Mouse (Mus musculus) left cerebral cortex, postnatal 10 days (tissue): Measurements from ENCODE around the gene Tas2r131. TPM values are rescaled to one million over a fixed set of nuclear protein-coding genes. Genes with fewer than 3 reads are reported as not detected.
"Not testable (repeated sequence)": the region's sequence is repeated elsewhere in the genome, so short reads cannot be mapped to it uniquely, and the experiment has no call there.

ENCODE experiments used
- DNase-seq, 2 experiments: peaks; one replicate each; pipeline ENCODE4 v3.0.0; 2021 to 2022; ENCODE audit warnings: low spot score in 2 of 2, mixed read lengths in 1 of 2; ENCODE audit errors: extremely low spot score in 1 of 2
- intact Hi-C: fragments of 180-260 bp; cut with DNase I; formaldehyde crosslinking; loops from one replicate; pipeline ENCODE4 v1.15.1; 2025
- total RNA-seq, 2 experiments: library from RNA; stranded (reverse); gene quantifications; 2 replicates each; pipeline ENCODE4 v1.2.3; 2021

Gene Tas2r131
- not detected for total RNA-seq

GRCm38 (mm10) chr6:132957819-132958218 is at the start of gene Tas2r131:
Tas2r131 (minus strand) TSS chr6:132957919.
- DNase-seq = no peak
- intact Hi-C loops = no loop called here

- intact Hi-C loops = no loop called here
- DNase-seq = no peak
Observed at GRCm38 (mm10) chr6:132980865-132981264, 23.1 kb upstream of the Tas2r131 start, which contains the start of gene Tas2r109. Tas2r109 (minus strand) TSS chr6:132980965.

- intact Hi-C loops = no loop called here
- no peak for DNase-seq
Observed at GRCm38 (mm10) chr6:132950802-132951201, 6.9 kb downstream of the Tas2r131 start, which contains the start of gene Tas2r129. Tas2r129 (plus strand) TSS chr6:132951102.

GRCm38 (mm10) chr6:132941376-132941775 is 16.3 kb downstream of the Tas2r131 start:
- DNase-seq, intact Hi-C loops: not testable (repeated sequence)

- intact Hi-C loops = no loop called here
- DNase-seq = no peak
Observed at GRCm38 (mm10) chr6:132909351-132909750, 48.4 kb downstream of the Tas2r131 start, which contains the start of gene Tas2r125. Tas2r125 (plus strand) TSS chr6:132909651.

Other genes starting within 250 kb of the Tas2r131 start
- not detected for gene Tas2r122, start 246.0 kb downstream of the Tas2r131 start, total RNA-seq
- not detected for gene Tas2r115, start 219.9 kb downstream of the Tas2r131 start, total RNA-seq
- gene Tas2r124, start 203.2 kb downstream of the Tas2r131 start, total RNA-seq = not detected
- gene Tas2r102, start 195.8 kb downstream of the Tas2r131 start, total RNA-seq = not detected
- gene Tas2r136, start 179.8 kb downstream of the Tas2r131 start, total RNA-seq = not detected
- not detected for gene Tas2r117, start 155.1 kb downstream of the Tas2r131 start, total RNA-seq
- not detected for gene Tas2r123, start 110.8 kb downstream of the Tas2r131 start, total RNA-seq
- gene Tas2r116, start 102.5 kb downstream of the Tas2r131 start, total RNA-seq = not detected
- not detected for gene Tas2r110, start 89.9 kb downstream of the Tas2r131 start, total RNA-seq
- gene Tas2r113, start 64.9 kb downstream of the Tas2r131 start, total RNA-seq = not detected
- gene Tas2r125, start 48.3 kb downstream of the Tas2r131 start, total RNA-seq = not detected
- not detected for gene Tas2r129, start 6.8 kb downstream of the Tas2r131 start, total RNA-seq
- gene Tas2r109, start 23.0 kb upstream of the Tas2r131 start, total RNA-seq = not detected
- gene Tas2r103, start 79.2 kb upstream of the Tas2r131 start, total RNA-seq = not detected
- gene Tas2r140, start 97.9 kb upstream of the Tas2r131 start, total RNA-seq = not detected
- gene Smim10l1, start 147.0 kb upstream of the Tas2r131 start, total RNA-seq = 10 to 100 TPM; 70.7 to 71.5 TPM